Mouse (Mus musculus) CH12.LX (cell line): Measurements from ENCODE around the gene 1700030K09Rik. TPM values are rescaled to one million over a fixed set of nuclear protein-coding genes. Genes with fewer than 3 reads are reported as not detected.

Experiments used
- DNase-seq: peaks from one replicate; pipeline ENCODE4 v3.0.0-alpha.2; 2013; ENCODE audit errors: extremely low read depth
- H3K27ac ChIP-seq: 2 replicates; pipeline ENCODE4 v1.5.1; 2012; ENCODE audit warnings: low read depth, mild to moderate bottlenecking, control low read depth, moderate library complexity; ENCODE audit not compliant: insufficient read depth
- H3K27me3 ChIP-seq: replicated peaks from 2 replicates; pipeline ENCODE3; 2012; ENCODE audit warnings: inconsistent platforms
- H3K36me3 ChIP-seq, 2 experiments: replicated peaks in 1 of 2; 2 replicates each; pipeline versions ENCODE3 to v1.6.1; 2012; ENCODE audit warnings: inconsistent platforms in 1 of 2, low read length in 1 of 2, mild to moderate bottlenecking in 1 of 2, mixed read lengths in 1 of 2, moderate library complexity in 1 of 2; ENCODE audit not compliant: control insufficient read depth in 1 of 2, insufficient read depth in 1 of 2
- H3K4me1 ChIP-seq, 2 experiments: 2 replicates each; pipeline ENCODE4 v1.6.1; 2012; ENCODE audit warnings: inconsistent platforms in 1 of 2, moderate library complexity in 1 of 2; ENCODE audit not compliant: insufficient read depth in 2 of 2, control insufficient read depth in 1 of 2
- H3K4me2 ChIP-seq: 2 replicates; pipeline ENCODE4 v1.6.1; 2012; ENCODE audit warnings: low read depth, mild to moderate bottlenecking, control low read depth; ENCODE audit not compliant: poor library complexity, insufficient read depth, severe bottlenecking
- H3K4me3 ChIP-seq, 3 experiments: fragments of 150-350 bp in 1 of 3; sonication (generic) in 1 of 3; replicated peaks in 1 of 3; 2 replicates each; pipeline versions ENCODE3 to v1.5.1; 2011 to 2012; ENCODE audit warnings: low read depth in 2 of 3, low read length in 2 of 3, mild to moderate bottlenecking in 2 of 3, moderate library complexity in 2 of 3, control low read depth in 1 of 3, improper control_type of control experiment in 1 of 3, inconsistent platforms in 1 of 3, mixed read lengths in 1 of 3; ENCODE audit not compliant: poor library complexity in 1 of 3
- H3K79me2 ChIP-seq: replicated peaks from 2 replicates; pipeline ENCODE4 v1.6.1; 2012; ENCODE audit warnings: mild to moderate bottlenecking, moderate library complexity; ENCODE audit not compliant: control insufficient read depth, poor library complexity, insufficient read depth, severe bottlenecking; ENCODE audit errors: extremely low read depth
- H3K9ac ChIP-seq: 2 replicates; pipeline ENCODE4 v1.6.1; 2012; ENCODE audit warnings: low read depth, mild to moderate bottlenecking, control low read depth, moderate library complexity; ENCODE audit not compliant: insufficient read depth
- H3K9me3 ChIP-seq: replicated peaks from 2 replicates; pipeline ENCODE3; 2012; ENCODE audit warnings: low read length, inconsistent platforms, mixed read lengths
- BHLHE40 ChIP-seq: IDR thresholded peaks from 2 replicates; pipeline ENCODE4 v1.6.1; 2011; ENCODE audit warnings: mild to moderate bottlenecking, low read depth, low read length, improper control_type of control experiment
- CHD1 ChIP-seq: IDR thresholded peaks from 2 replicates; pipeline ENCODE4 v1.6.1; 2012; ENCODE audit warnings: low read depth, low read length, improper control_type of control experiment, inconsistent platforms
- ELF1 ChIP-seq: IDR thresholded peaks from 2 replicates; pipeline ENCODE4 v1.6.1; 2014; ENCODE audit warnings: low read depth, mild to moderate bottlenecking, inconsistent platforms, low read length, improper control_type of control experiment
- EP300 ChIP-seq: IDR thresholded peaks from 2 replicates; pipeline ENCODE4 v1.6.1; 2011; ENCODE audit warnings: low read length, improper control_type of control experiment
- ETS1 ChIP-seq: conservative IDR thresholded peaks from 2 replicates; pipeline ENCODE4 v1.6.1; 2012; ENCODE audit warnings: low read depth, mild to moderate bottlenecking, inconsistent platforms, low read length, improper control_type of control experiment, moderate library complexity
- HCFC1 ChIP-seq: IDR thresholded peaks from 2 replicates; pipeline ENCODE4 v1.6.1; 2012; ENCODE audit warnings: low read depth, mild to moderate bottlenecking, inconsistent platforms, low read length, improper control_type of control experiment
- JUND ChIP-seq: conservative IDR thresholded peaks from 2 replicates; pipeline ENCODE4 v1.6.1; 2011; ENCODE audit warnings: low read depth, low read length, improper control_type of control experiment
- KAT2A ChIP-seq: IDR thresholded peaks from 2 replicates; pipeline ENCODE4 v1.6.1; 2012; ENCODE audit warnings: low read length, improper control_type of control experiment, inconsistent platforms; ENCODE audit not compliant: insufficient replicate concordance
- MAX ChIP-seq: IDR thresholded peaks from 2 replicates; pipeline ENCODE4 v1.6.1; 2011; ENCODE audit warnings: low read length, improper control_type of control experiment
- MXI1 ChIP-seq: IDR thresholded peaks from 2 replicates; pipeline ENCODE4 v1.6.1; 2011; ENCODE audit warnings: mild to moderate bottlenecking, low read depth, low read length, improper control_type of control experiment
- MYC ChIP-seq: IDR thresholded peaks from 2 replicates; pipeline ENCODE4 v1.6.1; 2011; ENCODE audit warnings: low read depth, mild to moderate bottlenecking, improper control_type of control experiment, low read length
- NELFE ChIP-seq: IDR thresholded peaks from 2 replicates; pipeline ENCODE4 v1.6.1; 2011; ENCODE audit warnings: low read depth, low read length, improper control_type of control experiment
- POLR2A ChIP-seq: IDR thresholded peaks from 2 replicates; pipeline ENCODE4 v1.6.1; 2011; ENCODE audit warnings: low read depth, mild to moderate bottlenecking, improper control_type of control experiment, low read length
- RAD21 ChIP-seq: IDR thresholded peaks from 2 replicates; pipeline ENCODE4 v1.6.1; 2011; ENCODE audit warnings: low read depth, mild to moderate bottlenecking, low read length, improper control_type of control experiment, moderate library complexity
- RCOR1 ChIP-seq: conservative IDR thresholded peaks from 2 replicates; pipeline ENCODE4 v1.6.1; 2012; ENCODE audit warnings: low read depth, mild to moderate bottlenecking, inconsistent platforms, low read length, improper control_type of control experiment
- SIN3A ChIP-seq: IDR thresholded peaks from 2 replicates; pipeline ENCODE4 v1.6.1; 2012; ENCODE audit warnings: low read length, improper control_type of control experiment, inconsistent platforms
- USF1 ChIP-seq: IDR thresholded peaks from 2 replicates; pipeline ENCODE4 v1.6.1; 2014; ENCODE audit warnings: low read depth, mild to moderate bottlenecking, inconsistent platforms, low read length, improper control_type of control experiment
- ZNF384 ChIP-seq: IDR thresholded peaks from 2 replicates; pipeline ENCODE4 v1.6.1; 2012; ENCODE audit warnings: low read depth, low read length, improper control_type of control experiment, inconsistent platforms
- dilution Hi-C: fragments of 300-500 bp; cut with MboI; formaldehyde crosslinking; loops from 2 replicates; pipeline ENCODE4 v1.14.3; 2020; ENCODE audit warnings: low sequenced_read_pairs; ENCODE audit not compliant: extremely low pct_unique_long_range_greater_than_20kb, extremely low pct_ligation_motif_present
- in situ Hi-C: fragments of 300-500 bp; cut with MboI; formaldehyde crosslinking; loops from 3 replicates; pipeline ENCODE4 v1.14.3; 2019; ENCODE audit warnings: low sequenced_read_pairs, low pct_ligation_motif_present, low pct_unique_long_range_greater_than_20kb, mixed read lengths
- polyA plus RNA-seq: library from polyadenylated mRNA; unstranded; fragments of >175 nt; gene quantifications from 2 replicates; pipeline ENCODE4 v1.2.1, GENCODE M21; 2012; ENCODE audit warnings: low read depth; ENCODE audit not compliant: insufficient read length
- total RNA-seq, 2 experiments: library from RNA; depleted of rRNA; stranded (reverse); fragments of 300-350 nt in 1 of 2; fragments of >200 nt in 1 of 2; gene quantifications; 2 replicates each; pipeline ENCODE4 v1.2.3; 2012 to 2014

The 1700030K09Rik gene
- total and polyA plus RNA-seq, 3 experiments, result 9.8 to 13.1 (median 12.6) TPM

GRCm38 (mm10) chr8:72434952-72435351 lies 8.7 kb upstream of the 1700030K09Rik start:
- Histone ChIP-seq H3K9ac (no peak overlapping the region), H3K4me2 (no peak overlapping the region), H3K36me3 (no peaks in the 10 kb centered on the region), H3K4me1 (peaks cover 4 to 15% of the 10 kb centered on the region in 2 experiments), H3K27me3 (no peaks in the 10 kb centered on the region), H3K4me3 (no peak overlapping the region), H3K27ac (no peak overlapping the region), H3K9me3 (no peaks in the 10 kb centered on the region), H3K79me2 (no peaks in the 10 kb centered on the region)
- dilution Hi-C loops, result no loop called here
- TF ChIP-seq USF1 (no peak), HCFC1 (no peak), JUND (no peak), BHLHE40 (no peak), POLR2A (no peak), ETS1 (no peak), MXI1 (no peak), NELFE (no peak), ELF1 (no peak), CHD1 (no peak), ZNF384 (no peak), KAT2A (no peak), RAD21 (no peak), RCOR1 (no peak)
- in situ Hi-C loops, result no loop called here
- no peak for DNase-seq

GRCm38 (mm10) chr8:72438248-72439015 lies 5.2 kb upstream of the 1700030K09Rik start:
- no peaks in the 10 kb centered on the region for H3K36me3 ChIP-seq
- no peak overlapping the region for H3K27ac ChIP-seq
- DNase-seq, result peak; percentile 41
- H3K4me3 ChIP-seq, result no peak overlapping the region
- in situ Hi-C loops, result no loop called here
- dilution Hi-C loops, result no loop called here
- H3K9me3 ChIP-seq, result no peaks in the 10 kb centered on the region
- peaks cover 8 to 24% of the 10 kb centered on the region in 2 experiments for H3K4me1 ChIP-seq
- no peaks in the 10 kb centered on the region for H3K79me2 ChIP-seq
- no peak for TF ChIP-seq JUND
- peak; percentile 95 for TF ChIP-seq MYC
- peak; percentile 62 for TF ChIP-seq EP300
- peak; percentile 26; the same call in 1 of the 2 replicates for TF ChIP-seq SIN3A
- no peak for TF ChIP-seq HCFC1
- peak; percentile 80 for TF ChIP-seq MXI1
- peak; percentile 96 for TF ChIP-seq MAX
- TF ChIP-seq BHLHE40, result peak; percentile 51
- TF ChIP-seq, all 38 proteins: peak for 6
- Histone ChIP-seq H3K4me2 (no peak overlapping the region), H3K9ac (no peak overlapping the region), H3K27me3 (no peaks in the 10 kb centered on the region)
